Mouse (Mus musculus) spleen, postnatal 14 days (tissue): ENCODE data around the gene Prn.

Source experiments
- DNase-seq, 2 experiments: peaks; one replicate each; pipeline ENCODE4 v3.0.0; 2021 to 2022; ENCODE audit warnings: low spot score in 2 of 2

Prn gene

GRCm38 (mm10) chr2:131993563-131994088 lies 83.9 kb downstream of the Prn start:
- DNase-seq: no peak

- DNase-seq: no peak
Observed at GRCm38 (mm10) chr2:131994971-131995370, 85.2 kb downstream of the Prn start.

GRCm38 (mm10) chr2:131995742-131996141 lies 86.0 kb downstream of the Prn start:
- DNase-seq: no peak

GRCm38 (mm10) chr2:131996369-131996768 lies 86.6 kb downstream of the Prn start:
- no peak for DNase-seq

GRCm38 (mm10) chr2:131997356-131997755 lies 87.6 kb downstream of the Prn start:
- DNase-seq: no peak

- DNase-seq: no peak
Observed at GRCm38 (mm10) chr2:132001696-132002334, 92.1 kb downstream of the Prn start.

- DNase-seq: no peak
Observed at GRCm38 (mm10) chr2:132003916-132004315, 94.2 kb downstream of the Prn start.

- no peak for DNase-seq
Observed at GRCm38 (mm10) chr2:132004495-132005136, 94.9 kb downstream of the Prn start.

GRCm38 (mm10) chr2:132005445-132005844 lies 95.7 kb downstream of the Prn start:
- DNase-seq: no peak
